Mouse (Mus musculus) stomach, embryonic 14.5 days (tissue): Measurements from ENCODE around the gene Gm9964. TPM values are rescaled to one million over a fixed set of nuclear protein-coding genes. Genes with fewer than 3 reads are reported as not detected.

ENCODE experiments used
- ATAC-seq: fragments of 200-750 bp; cut with Nextera tagmentation; 2 replicates; pipeline ENCODE4 v1.8.0; 2017; ENCODE audit warnings: low read depth, moderate TSS enrichment; ENCODE audit not compliant: insufficient number of reproducible peaks, insufficient read depth, low FRiP score
- H3K27ac ChIP-seq: fragments of 300-500 bp; sonication (generic); 2 replicates; pipeline ENCODE4 v1.5.1; 2014; ENCODE audit warnings: mild to moderate bottlenecking, low read length, moderate library complexity, mixed read lengths
- H3K27me3 ChIP-seq: fragments of 300-500 bp; sonication (generic); 2 replicates; pipeline ENCODE4 v1.6.1; 2014; ENCODE audit warnings: low read length, control low read depth, mixed read lengths; ENCODE audit not compliant: control insufficient read depth, insufficient read depth
- H3K36me3 ChIP-seq: fragments of 300-500 bp; sonication (generic); 2 replicates; pipeline ENCODE4 v1.6.1; 2014; ENCODE audit warnings: mild to moderate bottlenecking, control low read depth, low read length, moderate library complexity, mixed read lengths; ENCODE audit not compliant: control insufficient read depth, insufficient read depth
- H3K4me1 ChIP-seq: fragments of 300-500 bp; sonication (generic); 2 replicates; pipeline ENCODE4 v1.6.1; 2014; ENCODE audit warnings: low read length, control low read depth, mixed read lengths; ENCODE audit not compliant: control insufficient read depth, insufficient read depth
- H3K4me2 ChIP-seq: fragments of 300-500 bp; sonication (generic); replicated peaks from 2 replicates; pipeline ENCODE4 v1.6.1; 2014; ENCODE audit warnings: low read depth, low read length, control low read depth
- H3K4me3 ChIP-seq: fragments of 300-500 bp; sonication (generic); 2 replicates; pipeline ENCODE4 v1.5.1; 2014; ENCODE audit warnings: low read depth, low read length, control low read depth
- H3K9ac ChIP-seq: fragments of 300-500 bp; sonication (generic); replicated peaks from 2 replicates; pipeline ENCODE4 v1.6.1; 2014; ENCODE audit warnings: low read depth, mild to moderate bottlenecking, control low read depth, low read length, moderate library complexity, mixed read lengths
- H3K9me3 ChIP-seq: fragments of 300-500 bp; sonication (generic); 2 replicates; pipeline ENCODE4 v1.6.1; 2016; ENCODE audit warnings: low read depth, low read length, control low read depth; ENCODE audit not compliant: control insufficient read depth
- WGBS: fragments of 180-500 bp; shearing (Covaris S2); extraction: QIAGEN DNeasy Blood & Tissue Kit; methylation state at CpG from one replicate; pipeline ENCODE4 v1.1.7; 2014; 5-methylcytosine and 5-hydroxymethylcytosine counted together
- polyA plus RNA-seq: library from polyadenylated mRNA; unstranded; fragments of >200 nt; fragmentation: Nextera tagmentation; extraction: Ambion mirVana; gene quantifications from 2 replicates; pipeline ENCODE4 v1.2.1, GENCODE M21; 2014

Gm9964 gene
- polyA plus RNA-seq, 1 experiment from 2014 or later, result not detected

DNA sequence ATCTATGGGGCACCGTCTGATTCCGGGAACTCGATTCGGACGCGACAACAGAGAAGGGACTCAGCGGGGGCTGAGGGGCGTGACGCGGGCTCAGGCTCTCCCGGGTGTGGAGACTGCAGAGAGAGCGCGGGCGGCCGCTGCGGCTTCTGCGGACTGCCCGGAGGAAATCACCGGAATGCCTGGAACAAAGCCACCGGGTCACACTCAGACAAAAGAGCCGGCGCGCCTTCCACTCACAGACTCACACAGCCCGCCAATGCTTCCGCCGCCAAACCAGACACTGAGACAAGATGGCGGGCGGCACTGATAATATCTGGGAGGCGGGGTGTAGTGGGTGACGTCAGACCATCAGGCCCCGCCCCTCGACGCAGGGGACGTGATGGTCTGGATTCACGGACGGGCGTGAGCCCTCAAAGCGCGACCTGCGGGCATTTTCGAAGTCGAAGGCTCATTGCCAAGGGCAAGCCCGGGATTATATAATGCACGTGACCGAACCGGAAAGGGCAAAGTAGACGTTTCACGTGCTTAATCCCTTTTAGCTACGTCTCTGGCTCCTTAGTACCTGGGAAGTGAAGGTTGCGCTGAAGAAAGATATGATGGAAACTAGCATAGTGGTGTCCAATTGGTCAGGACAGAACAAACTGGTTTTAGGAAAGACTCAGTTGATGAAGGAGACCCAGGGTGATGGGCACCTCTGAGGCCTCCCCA, 42.2 kb downstream of the Gm9964 start, which contains the start of gene Wsb1:
TSS of gene Wsb1 (minus strand) at position 281 of the 708 bp plus-strand sequence.
- H3K4me1 ChIP-seq, result peaks cover 20% of the 10 kb centered on the region
- H3K9me3 ChIP-seq, result no peaks in the 10 kb centered on the region
- no peaks in the 10 kb centered on the region for H3K27me3 ChIP-seq
- peak within 1 kb of the TSS; percentile 89 for H3K4me3 ChIP-seq
- H3K9ac ChIP-seq, result peak within 1 kb of the TSS; percentile 91
- ATAC-seq, result peak; percentile 91
- peaks cover 16% of the 10 kb centered on the region for H3K36me3 ChIP-seq
- peak within 1 kb of the TSS; percentile 93 for H3K4me2 ChIP-seq
- 2% methylated on average over 50 of the region's 50 CpGs for WGBS
- peak within 1 kb of the TSS; percentile 95 for H3K27ac ChIP-seq

DNA sequence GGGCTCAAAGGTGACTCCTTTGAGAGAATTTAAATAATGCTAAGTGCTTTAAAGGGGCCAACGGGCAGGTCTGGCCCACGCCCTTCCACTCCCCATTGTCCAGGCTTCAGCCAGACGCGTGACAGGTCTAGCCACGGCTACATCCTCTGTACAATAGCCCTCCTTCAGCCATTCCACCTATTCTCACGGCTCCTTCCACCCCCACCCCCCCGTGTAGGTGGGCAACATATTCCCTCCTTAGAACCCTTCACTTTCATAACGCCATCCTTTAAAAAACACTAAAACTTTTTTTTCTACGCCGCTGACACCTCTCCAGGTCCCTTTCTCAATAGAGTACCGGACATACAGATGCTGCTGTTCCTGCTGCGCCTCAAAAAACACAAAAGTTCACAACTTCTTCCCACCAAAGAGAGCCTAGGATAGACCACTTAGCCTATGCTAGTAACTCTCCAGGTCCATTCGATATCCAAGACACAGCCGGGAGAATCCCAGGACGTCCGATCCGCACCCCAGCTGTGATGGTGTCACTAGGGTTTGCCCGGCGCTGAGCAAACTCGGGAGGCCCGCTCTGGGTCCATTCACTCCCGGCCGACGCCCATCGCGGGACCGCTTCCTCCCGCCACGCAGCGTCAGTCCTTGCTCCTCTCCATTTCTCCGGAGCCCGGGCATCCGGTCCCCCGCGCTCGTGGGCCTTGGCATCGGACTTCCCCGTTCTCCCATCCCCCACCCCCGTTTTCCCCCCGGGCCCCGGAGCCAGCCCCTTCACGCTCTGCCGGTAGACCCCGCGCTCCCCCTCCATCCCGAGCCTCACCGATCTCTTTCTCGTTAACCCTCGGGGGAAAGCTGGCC, 42.9 kb downstream of the Gm9964 start:
- Histone ChIP-seq H3K9ac (peak overlapping the region; percentile 91), H3K36me3 (peaks cover 19% of the 10 kb centered on the region), H3K4me2 (peak overlapping the region; percentile 93), H3K27ac (peak overlapping the region; percentile 95), H3K9me3 (no peaks in the 10 kb centered on the region), H3K4me1 (peaks cover 20% of the 10 kb centered on the region), H3K27me3 (no peaks in the 10 kb centered on the region), H3K4me3 (peak overlapping the region; percentile 89)
- WGBS, result 1% methylated on average over 47 of the region's 49 CpGs
- ATAC-seq, result peak; percentile 48; the same call in 1 of the 2 replicates

DNA sequence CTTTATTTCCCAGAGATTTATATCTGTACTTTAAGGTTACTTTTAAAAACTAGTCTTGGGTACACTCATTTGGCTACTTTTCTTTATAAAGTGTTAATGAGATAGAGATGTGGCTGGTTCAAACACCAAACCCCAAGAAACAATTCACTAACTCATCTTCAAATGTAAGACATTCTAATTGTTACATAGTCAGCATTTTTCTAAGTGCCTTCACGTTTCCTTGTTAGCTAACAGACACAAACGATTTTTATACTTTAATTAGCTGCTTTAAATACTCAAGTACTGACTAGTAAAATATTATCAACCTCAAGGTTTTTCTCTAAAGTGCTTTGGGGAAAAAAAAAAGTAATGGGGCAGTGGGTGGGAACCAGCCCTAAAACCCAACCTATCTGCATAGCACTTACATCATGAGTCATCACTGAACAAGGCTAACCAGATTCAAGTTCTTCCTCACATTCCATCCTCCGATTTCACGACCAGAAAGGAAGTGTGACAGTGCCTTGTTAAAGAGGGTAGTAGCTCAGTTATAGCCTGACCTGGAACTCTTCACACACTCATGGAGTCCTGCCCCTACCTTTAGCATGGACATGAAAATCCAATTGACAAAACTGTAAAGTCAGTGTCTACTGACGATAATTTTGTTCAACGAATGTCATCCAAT, 43.7 kb downstream of the Gm9964 start:
- peak overlapping the region; percentile 91 for H3K9ac ChIP-seq
- no peaks in the 10 kb centered on the region for H3K27me3 ChIP-seq
- peaks cover 20% of the 10 kb centered on the region for H3K4me1 ChIP-seq
- no peaks in the 10 kb centered on the region for H3K9me3 ChIP-seq
- H3K36me3 ChIP-seq, result peaks cover 20% of the 10 kb centered on the region
- H3K4me3 ChIP-seq, result peak overlapping the region; percentile 89
- peak overlapping the region; percentile 95; the same call in 1 of the 2 replicates for H3K27ac ChIP-seq
- WGBS, result 7% methylated on average over 6 of the region's 6 CpGs
- no peak for ATAC-seq
- peak overlapping the region; percentile 93 for H3K4me2 ChIP-seq

Other genes with a start within 250 kb of the Gm9964 start
- 3.6 and 3.8 TPM in 2 replicates for gene Ksr1, start 150.5 kb downstream of the Gm9964 start, polyA plus RNA-seq
- 302 and 323 TPM in 2 replicates for gene Wsb1, start 42.2 kb downstream of the Gm9964 start, polyA plus RNA-seq
- 14.5 and 16.9 TPM in 2 replicates for gene Nf1, start 42.8 kb upstream of the Gm9964 start, polyA plus RNA-seq
- gene Omg, start 207.2 kb upstream of the Gm9964 start, polyA plus RNA-seq, result 0.56 and 0.62 TPM in 2 replicates
- gene Evi2b, start 226.9 kb upstream of the Gm9964 start, polyA plus RNA-seq, result 0.42 and 1.3 TPM in 2 replicates
- gene Evi2, start 233.7 kb upstream of the Gm9964 start, polyA plus RNA-seq, result 1.5 and 2.2 TPM in 2 replicates
- gene Evi2a, start 233.7 kb upstream of the Gm9964 start, polyA plus RNA-seq, result 4.0 and 5.6 TPM in 2 replicates